Mouse (Mus musculus): ENCODE measurements at regions not wholly inside any gene's neighbourhood (a gene's known extent, or its start where the extent isn't known, plus 50 kb on each side); places are given as distances from the start of the nearest gene placed in this dataset.

DNA sequence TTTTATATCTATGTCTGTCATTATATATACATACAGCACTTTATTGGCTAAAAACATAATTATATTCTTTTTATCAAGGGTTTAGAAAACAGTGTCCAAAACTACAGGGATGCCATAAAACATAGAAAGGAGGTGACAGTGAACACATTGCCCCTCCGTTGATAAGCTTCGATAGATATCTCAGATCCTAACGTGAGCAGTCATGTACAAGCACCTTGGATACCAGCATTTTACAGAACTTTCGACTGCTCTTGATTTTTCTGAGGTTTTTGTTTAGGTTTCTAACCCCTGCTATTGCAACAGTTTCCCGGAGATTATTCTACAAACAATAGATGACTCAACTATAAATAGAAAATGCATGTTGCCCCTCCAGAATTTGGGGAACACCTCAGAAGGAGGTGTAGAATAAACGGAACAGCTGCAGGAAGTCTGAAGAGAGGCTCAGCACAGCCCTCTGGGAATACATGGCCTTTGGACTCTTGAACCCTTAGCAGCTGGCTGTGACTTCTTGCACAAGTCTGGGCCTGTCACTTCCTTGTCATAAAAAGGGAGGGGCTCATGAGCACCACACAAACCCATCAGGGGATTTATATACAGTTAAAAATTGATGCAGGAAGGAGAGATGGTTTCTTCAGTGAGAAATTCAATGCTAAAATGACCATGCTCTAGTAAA lies 87.1 kb upstream of the Gpc5 start:
- no peak for DNase-seq (ENCODE audit: low read depth, low spot score)

DNA sequence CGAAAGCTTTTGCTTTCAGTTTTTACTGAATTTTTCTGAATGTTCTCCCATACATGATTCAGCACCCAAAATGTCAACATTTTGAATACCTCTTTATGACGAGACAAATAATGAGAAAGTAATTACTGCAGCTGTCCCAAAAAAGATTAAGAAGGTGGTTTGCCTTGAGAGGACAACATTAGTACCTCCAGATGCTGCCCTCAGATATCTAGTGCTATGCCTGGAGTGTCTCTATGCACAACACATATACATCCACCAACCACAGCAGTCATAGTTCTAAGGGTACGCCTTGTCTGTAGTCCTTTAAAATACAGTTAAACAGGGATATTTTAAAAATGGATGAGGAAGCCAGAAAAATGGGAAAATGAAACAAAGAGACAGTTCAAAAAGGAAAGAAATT lies 81.1 kb upstream of the Gpc5 start:
- no peak for DNase-seq (ENCODE audit: low read depth, low spot score)

DNA sequence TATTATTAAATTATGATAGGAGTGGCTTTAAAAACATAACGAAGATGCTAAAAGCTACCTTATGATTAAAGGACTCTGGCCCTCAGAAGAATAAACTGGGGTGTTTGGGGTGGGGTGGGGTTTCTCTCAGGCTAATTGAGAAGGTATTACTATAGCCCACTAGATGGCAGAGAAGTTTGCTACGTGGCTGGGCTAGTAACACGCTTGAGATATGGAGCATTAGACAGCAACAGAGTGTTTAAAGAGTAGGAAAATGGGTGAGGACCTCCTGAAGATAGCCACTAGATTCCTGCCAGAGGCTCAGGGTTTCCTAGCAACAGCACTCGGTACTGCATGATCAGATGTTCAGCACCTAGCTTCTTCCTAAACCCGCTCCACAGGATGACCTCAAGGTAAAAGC lies 76.7 kb upstream of the Gpc5 start:
- no peak for DNase-seq (ENCODE audit: low read depth, low spot score)

DNA sequence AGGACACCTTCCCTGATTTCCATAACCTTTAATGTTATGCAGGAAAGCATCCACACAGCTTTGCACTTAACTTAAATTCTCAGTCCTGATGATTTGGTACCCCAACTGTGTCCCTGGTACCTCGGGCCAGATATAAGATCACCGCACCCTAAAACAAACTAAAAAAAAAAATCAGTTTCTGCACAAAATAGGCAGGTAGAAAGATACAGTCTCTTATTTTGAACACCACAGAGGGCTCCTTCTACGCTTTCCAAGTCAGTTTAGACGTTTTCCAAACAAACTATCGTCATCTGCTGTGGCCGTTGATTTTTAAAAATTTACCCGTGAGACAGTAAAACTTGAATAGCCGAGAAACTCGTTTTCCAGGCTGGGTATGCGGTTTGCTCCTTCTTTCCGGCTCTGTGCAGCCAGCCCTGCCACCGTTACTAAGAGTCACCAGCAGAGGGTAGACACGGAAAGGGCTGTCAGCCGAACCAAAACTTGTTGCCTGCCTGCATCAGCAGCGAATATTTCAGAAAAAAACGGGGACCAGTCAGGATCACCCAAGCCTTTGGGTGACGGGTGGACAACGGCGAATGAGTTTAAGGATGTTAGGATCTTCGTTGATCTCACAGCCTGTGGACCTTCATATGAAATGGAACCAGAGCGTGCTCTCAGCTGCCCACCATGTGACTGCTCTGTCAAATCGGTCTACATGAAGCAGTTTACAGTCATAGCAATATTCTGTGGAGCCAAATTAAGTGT lies 74.4 kb upstream of the Gpc5 start:
- peak; percentile 47 for DNase-seq (ENCODE audit: low read depth, low spot score)

DNA sequence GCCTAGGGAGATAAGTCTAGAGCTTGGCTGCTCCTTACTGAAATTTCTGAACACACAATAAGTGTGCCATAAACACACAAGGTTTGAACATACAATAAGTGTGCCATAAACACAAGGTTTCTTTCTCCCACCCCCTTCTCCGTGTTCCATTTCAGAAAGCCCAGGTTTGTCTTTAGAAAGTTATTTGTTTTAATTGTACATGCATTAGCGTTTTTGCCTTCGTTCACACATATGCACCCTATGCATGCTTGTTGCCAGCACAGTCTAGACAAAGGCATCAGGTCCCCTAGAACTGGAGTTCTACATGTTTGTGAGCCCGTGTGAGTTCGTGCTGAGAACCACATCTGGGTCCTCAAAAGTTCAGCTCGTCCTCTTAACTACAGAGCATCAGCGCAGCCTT lies 64.0 kb upstream of the Gpc5 start:
- no peak for DNase-seq (ENCODE audit: low read depth, low spot score)

DNA sequence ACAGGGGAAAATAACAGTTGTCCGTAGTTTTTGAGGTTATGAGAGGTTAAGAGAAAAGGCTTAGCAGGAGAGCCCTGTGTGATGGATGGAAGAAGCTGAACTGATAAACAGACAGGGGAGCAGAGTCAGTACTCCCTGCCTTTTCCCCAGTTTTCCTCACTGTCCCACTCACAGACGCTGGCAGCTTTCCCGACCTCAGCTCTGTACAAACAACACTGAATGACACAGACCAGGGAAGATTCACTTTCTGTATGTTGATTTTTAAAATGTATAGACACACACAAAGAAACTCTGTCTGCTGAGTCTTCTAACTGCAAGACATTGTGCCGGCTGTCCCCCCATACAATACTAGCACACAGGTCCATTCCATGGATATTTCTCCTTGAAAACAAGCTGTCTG lies 60.3 kb upstream of the Gpc5 start:
- DNase-seq (ENCODE audit: low read depth, low spot score), result no peak

DNA sequence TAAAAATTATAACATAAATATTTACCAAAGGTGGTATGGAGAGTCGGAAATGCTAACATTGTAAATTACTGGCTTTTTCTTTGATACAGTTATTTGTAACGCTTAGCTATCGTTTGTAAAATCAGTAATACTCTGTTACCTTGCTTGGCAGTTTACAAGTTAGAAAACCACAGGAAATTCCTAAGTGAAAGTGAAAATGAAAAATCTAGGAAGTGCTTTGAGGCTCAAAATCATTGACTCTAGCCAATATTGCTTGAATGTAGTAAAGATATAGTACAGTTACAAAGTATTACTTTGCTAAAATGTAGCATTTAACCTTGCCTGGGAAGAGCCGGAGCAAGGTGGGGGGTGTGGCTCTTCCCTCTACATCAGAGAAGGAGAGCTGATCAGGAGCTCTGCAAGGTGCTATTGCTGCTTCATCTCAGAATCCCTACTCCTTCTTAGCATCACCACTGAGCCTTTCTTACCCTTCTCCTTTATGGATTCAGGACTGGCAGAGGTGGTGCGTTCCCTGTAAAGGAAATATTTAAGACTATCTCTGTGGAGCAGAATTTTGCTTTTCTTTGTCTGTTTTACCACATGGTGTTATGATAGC lies 58.5 kb upstream of the Gpc5 start:
- no peak for DNase-seq (ENCODE audit: low read depth, low spot score)

DNA sequence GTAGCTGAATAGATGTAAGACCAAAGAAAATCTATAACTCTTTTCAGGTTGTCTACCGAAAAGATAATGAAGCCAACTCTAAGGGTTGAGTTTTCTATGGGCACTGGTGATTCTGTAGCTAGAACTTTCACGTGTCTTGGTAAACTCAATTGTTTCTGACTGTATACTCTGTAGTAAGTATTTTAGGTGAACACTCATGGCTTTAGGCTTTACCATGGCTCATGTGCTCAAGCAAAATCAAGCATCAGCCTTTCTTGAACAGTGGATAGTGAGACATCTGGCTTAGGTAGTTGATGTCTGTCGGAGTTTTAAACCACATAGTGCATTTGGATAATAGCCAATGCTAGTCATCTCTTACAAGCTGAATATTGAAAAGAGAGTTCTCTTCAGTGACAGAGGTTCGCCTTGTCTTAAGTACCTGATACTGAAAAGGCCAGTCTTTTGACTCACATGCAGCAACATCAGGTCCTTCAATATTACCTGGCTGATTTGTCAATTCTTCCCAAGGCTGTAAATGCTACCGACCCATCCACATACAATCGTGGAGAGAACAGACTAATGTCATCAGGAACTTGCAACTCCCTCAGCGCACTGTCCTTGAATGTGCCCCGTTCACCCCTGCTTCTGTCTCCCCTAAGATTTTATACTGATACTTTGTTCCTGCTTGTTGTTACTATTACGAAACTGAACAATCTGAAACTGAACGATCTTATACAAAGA lies 57.1 kb upstream of the Gpc5 start:
- DNase-seq (ENCODE audit: low read depth, low spot score), result no peak

DNA sequence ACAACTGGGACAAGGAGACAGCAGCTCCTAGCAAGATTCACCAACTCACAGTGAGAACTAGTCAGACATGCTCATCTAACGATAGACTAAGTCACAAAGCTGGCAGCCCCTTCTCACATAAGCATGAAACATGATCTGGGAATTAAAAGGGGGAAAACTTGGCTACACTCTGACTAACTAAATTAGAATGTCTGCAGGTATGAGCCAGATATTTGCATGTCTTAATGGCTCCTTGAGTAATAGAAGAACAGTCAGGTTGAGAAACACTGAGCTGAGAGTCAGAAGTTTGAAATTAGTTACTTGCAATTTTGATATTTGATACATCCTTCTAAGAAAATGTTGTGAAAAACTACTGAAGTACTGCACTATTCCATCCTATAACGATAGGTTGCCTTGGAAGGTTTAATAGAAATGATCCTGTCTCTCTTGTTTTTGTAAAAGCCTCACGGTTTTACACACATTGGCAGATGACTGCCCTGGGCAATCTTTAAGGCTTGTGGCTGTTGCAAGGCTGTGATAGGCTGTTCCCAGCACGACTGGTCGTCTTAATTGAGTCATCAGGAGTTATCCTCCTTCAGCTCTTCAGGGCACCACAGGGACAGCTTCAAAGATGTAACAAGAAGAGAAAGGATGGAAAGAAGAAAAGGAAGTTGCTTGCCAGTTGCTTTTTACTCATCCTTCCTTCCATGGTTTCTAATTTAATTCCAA lies 54.8 kb upstream of the Gpc5 start:
- DNase-seq (ENCODE audit: low read depth, low spot score), result no peak

DNA sequence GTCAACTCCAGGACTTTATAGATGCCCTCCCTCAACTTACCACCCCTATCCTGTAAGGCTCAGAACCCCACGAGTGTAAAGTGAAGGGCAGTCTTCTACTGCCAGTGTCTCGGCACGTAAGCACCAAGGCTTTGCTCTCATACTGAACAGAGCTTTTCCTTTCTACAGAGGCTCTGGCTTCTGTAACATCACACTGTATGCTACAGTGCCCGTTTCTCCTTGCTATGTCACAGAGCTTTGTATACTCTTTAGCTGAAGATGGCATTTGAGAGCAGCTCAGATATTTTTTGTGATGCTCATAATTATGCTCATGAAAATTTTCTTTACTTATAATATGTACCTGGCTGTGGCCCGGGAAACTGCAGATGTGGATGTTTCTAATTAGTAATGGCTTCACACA lies 53.2 kb upstream of the Gpc5 start:
- DNase-seq (ENCODE audit: low read depth, low spot score), result no peak

DNA sequence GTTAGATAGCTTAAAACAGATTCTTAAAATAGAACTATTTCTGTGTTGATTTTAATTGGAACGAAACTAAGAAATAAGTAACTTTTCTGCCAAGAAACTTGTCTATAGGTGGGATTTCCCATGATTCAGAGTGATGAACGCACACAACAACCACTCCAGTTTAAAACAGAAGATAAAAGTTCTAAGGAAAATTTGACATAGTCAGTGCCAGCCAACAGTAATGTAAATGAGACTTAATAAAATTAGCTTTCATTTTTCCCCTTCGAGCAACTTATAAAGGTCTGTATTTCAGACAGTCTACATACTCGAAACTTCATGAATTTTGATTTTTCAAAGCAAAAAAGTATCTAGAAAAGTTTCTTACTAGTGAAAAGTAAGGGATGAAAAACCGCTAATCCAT lies 52.5 kb upstream of the Gpc5 start:
- DNase-seq (ENCODE audit: low read depth, low spot score), result no peak

DNA sequence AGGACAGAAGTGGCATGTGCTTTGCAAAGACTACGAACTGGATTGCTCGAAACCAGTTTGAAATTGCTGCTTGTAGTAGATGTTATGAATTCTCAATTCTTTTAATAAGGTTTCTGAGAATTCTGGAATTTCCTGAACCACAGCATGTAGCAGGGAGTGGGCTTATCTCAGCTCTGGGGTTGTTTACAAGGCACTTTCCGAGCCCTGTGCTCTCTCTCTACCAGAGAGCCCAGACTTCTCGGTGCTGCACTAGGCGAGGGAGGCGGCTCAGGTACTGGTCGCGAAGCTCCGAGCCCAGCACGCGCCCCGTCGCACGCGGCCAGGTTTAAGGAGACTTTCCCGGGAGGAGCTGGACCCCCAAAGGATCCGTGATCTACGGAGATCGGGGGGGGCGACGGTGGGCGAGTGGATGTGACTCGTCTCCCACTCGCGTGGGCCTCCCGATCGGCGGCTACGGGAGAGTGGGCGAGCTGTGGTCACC lies 51.9 kb upstream of the Gpc5 start:
- DNase-seq (ENCODE audit: low read depth, low spot score), result peak; percentile 73

DNA sequence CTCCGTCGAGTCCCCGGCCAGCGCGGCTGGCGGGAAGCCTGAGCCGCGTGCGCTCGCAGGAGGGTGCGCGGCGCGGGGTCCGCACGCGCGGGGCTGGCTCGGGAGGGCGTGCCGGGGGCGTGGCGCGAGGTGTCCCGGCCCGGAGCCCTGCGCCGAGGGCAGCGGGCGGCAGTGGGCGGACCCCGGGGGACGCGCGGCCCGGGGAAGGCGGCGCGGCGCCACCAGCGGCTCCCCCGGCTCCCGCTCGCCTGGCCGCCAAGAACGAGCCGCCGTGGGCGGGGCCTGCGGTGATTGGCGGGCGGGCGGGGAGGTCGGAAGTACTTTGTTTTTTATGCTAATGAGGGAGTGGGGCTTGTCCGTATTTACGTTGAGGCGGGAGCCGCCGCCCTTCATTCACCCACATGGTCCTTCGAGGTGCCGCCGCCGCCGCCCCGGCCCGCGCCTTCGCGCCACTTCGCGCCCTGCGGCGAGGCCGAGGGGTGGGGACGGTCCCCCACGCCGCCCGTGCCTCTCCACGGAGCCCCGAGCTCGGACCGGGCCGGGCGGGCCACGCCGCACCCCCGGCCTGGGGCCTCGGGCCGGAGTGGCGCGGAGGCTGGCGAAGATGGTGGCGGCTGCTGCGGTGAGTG lies 51.3 kb upstream of the Gpc5 start:
- peak; percentile 86 for DNase-seq (ENCODE audit: low read depth, low spot score)

DNA sequence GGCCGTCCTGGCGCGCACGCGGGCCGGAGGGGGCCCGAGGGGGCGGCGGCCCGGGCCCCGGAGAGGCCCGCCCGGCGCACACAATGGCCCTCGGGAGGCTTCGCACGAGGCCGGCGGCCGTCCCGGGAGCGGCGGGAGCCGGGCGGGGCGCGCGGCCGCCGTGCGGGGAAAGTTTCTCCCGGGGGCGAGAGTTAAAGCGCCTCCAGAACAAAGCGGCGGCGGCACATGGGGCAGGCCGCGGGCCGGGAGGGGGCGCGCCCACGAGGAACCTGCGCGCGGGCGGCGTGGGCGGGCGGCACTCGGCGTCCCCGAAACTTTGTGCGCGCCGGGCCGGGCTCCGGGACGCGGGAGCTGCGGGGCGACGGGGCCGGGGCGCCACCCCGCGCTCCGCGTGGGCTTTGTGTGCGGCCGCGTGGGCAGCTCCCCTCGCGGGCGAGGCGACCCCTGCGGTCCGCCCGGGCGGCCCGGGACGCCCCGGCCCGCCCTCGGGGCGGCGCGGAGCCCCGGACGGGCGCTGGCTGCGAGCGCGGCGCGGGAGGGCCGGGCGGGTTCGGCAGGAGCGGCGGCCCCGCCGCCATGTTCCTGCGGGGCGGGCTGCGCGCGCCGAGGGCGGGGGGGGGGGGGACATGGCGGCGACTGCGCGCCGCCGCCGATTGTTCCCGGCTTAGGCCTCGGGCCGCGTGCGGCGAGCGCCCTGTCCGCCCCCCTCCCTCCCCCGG lies 50.5 kb upstream of the Gpc5 start:
- DNase-seq (ENCODE audit: low read depth, low spot score), result peak; percentile 22

DNA sequence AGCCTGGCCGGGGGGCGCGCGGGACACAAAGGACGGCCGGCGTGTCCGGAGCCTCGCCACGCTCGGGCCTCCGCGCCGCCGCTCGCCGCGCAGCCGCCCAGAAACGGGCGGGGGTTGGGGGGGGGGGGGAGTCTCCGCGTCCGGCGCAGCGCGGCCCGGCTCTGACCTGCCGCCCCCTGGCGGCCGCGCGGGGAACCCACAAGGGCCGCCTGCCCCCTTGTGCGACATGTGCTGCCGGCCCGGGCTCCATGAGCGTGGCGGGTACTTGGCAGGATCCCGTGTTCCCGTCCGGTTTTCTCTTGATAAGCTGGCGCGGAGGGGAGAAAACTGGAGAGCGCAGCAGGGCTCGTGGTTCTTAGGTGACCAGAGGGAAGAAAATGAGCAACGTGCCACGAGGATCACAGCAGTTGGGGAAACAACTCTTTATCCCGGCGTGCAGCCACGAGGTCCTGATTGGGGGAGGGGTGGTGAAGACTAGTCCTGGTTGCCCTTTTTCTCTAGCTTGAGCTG lies 49.9 kb upstream of the Gpc5 start:
- DNase-seq (ENCODE audit: low read depth, low spot score), result peak; percentile 83
